Mouse (Mus musculus): Measurements from ENCODE around the gene Foxd3.

Foxd3 gene

GRCm38 (mm10) chr4:99657831-99658470 lies 1.9 kb downstream of the Foxd3 start:
- no peak for DNase-seq

- no peak for DNase-seq
These were observed 2.8 kb downstream of the Foxd3 start for GRCm38 (mm10) chr4:99658881-99659280.

- no peak for DNase-seq
These were observed 3.4 kb downstream of the Foxd3 start for GRCm38 (mm10) chr4:99659361-99660072.

GRCm38 (mm10) chr4:99660073-99660611 lies 4.0 kb downstream of the Foxd3 start:
- DNase-seq = no peak

GRCm38 (mm10) chr4:99660981-99661380 lies 4.9 kb downstream of the Foxd3 start:
- DNase-seq = no peak

- DNase-seq = no peak
These were observed 5.9 kb downstream of the Foxd3 start for GRCm38 (mm10) chr4:99661956-99662355.

GRCm38 (mm10) chr4:99662431-99662830 lies 6.3 kb downstream of the Foxd3 start:
- no peak for DNase-seq

GRCm38 (mm10) chr4:99662841-99663567 lies 6.9 kb downstream of the Foxd3 start:
- DNase-seq = no peak

GRCm38 (mm10) chr4:99663710-99664109 lies 7.6 kb downstream of the Foxd3 start:
- no peak for DNase-seq

GRCm38 (mm10) chr4:99670203-99670851 lies 14.2 kb downstream of the Foxd3 start:
- no peak for DNase-seq

- no peak for DNase-seq
These were observed 19.1 kb downstream of the Foxd3 start for GRCm38 (mm10) chr4:99675191-99675590.

GRCm38 (mm10) chr4:99683941-99684340 lies 27.8 kb downstream of the Foxd3 start:
- no peak for DNase-seq

- DNase-seq = no peak
These were observed 30.2 kb downstream of the Foxd3 start for GRCm38 (mm10) chr4:99686308-99686707.

Data from cerebellum, adult 9-10 months (tissue).